Mouse (Mus musculus): ENCODE measurements around the gene Vgf.

The Vgf gene

GRCm38 (mm10) chr5:137029643-137030415, 3.6 kb downstream of the Vgf start:
- DNase-seq (ENCODE audit: low spot score in 2 of 2), result peak; percentile 93 to 95

GRCm38 (mm10) chr5:137030416-137030810, 4.2 kb downstream of the Vgf start:
- DNase-seq (ENCODE audit: low spot score in 2 of 2), result peak; percentile 58 to 64

- DNase-seq (ENCODE audit: low spot score in 2 of 2), result peak in 1 of 2 experiments; percentile 36
These were observed 5.2 kb downstream of the Vgf start for GRCm38 (mm10) chr5:137031076-137032032.

- DNase-seq (ENCODE audit: low spot score in 2 of 2), result peak in 1 of 2 experiments; percentile 61
These were observed 5.8 kb downstream of the Vgf start for GRCm38 (mm10) chr5:137032033-137032421.

GRCm38 (mm10) chr5:137032641-137033074, 6.5 kb downstream of the Vgf start:
- DNase-seq (ENCODE audit: low spot score in 2 of 2), result peak; percentile 72 to 81

- no peak for DNase-seq (ENCODE audit: low spot score in 2 of 2)
These were observed 10.0 kb downstream of the Vgf start for GRCm38 (mm10) chr5:137036211-137036610.

GRCm38 (mm10) chr5:137039453-137039852, 13.3 kb downstream of the Vgf start:
- DNase-seq (ENCODE audit: low spot score in 2 of 2), result no peak

- DNase-seq (ENCODE audit: low spot score in 2 of 2), result no peak
These were observed 15.2 kb downstream of the Vgf start for GRCm38 (mm10) chr5:137041442-137041841.

- no peak for DNase-seq (ENCODE audit: low spot score in 2 of 2)
These were observed 17.8 kb downstream of the Vgf start for GRCm38 (mm10) chr5:137043997-137044396.

- peak; percentile 98 for DNase-seq (ENCODE audit: low spot score in 2 of 2)
These were observed 19.5 kb downstream of the Vgf start, which contains the start of gene Ap1s1 for GRCm38 (mm10) chr5:137045402-137046323. Gene Ap1s1, minus strand, starts transcription at chr5:137046135.

- no peak for DNase-seq (ENCODE audit: low spot score in 2 of 2)
These were observed 20.1 kb downstream of the Vgf start for GRCm38 (mm10) chr5:137046324-137046718.

- DNase-seq (ENCODE audit: low spot score in 2 of 2), result no peak
These were observed 20.8 kb downstream of the Vgf start for GRCm38 (mm10) chr5:137046991-137047390.

GRCm38 (mm10) chr5:137051125-137051524, 24.9 kb downstream of the Vgf start:
- no peak for DNase-seq (ENCODE audit: low spot score in 2 of 2)

GRCm38 (mm10) chr5:137051914-137052505, 25.8 kb downstream of the Vgf start:
- DNase-seq (ENCODE audit: low spot score in 2 of 2), result no peak

GRCm38 (mm10) chr5:137054299-137054698, 28.1 kb downstream of the Vgf start:
- no peak for DNase-seq (ENCODE audit: low spot score in 2 of 2)

- no peak for DNase-seq (ENCODE audit: low spot score in 2 of 2)
These were observed 28.7 kb downstream of the Vgf start for GRCm38 (mm10) chr5:137054873-137055272.

GRCm38 (mm10) chr5:137061809-137062481, 35.8 kb downstream of the Vgf start:
- DNase-seq (ENCODE audit: low spot score in 2 of 2), result no peak

- no peak for DNase-seq (ENCODE audit: low spot score in 2 of 2)
These were observed 36.4 kb downstream of the Vgf start for GRCm38 (mm10) chr5:137062601-137063000.

- DNase-seq (ENCODE audit: low spot score in 2 of 2), result no peak
These were observed 39.3 kb downstream of the Vgf start for GRCm38 (mm10) chr5:137065454-137065853.

- no peak for DNase-seq (ENCODE audit: low spot score in 2 of 2)
These were observed 39.7 kb downstream of the Vgf start for GRCm38 (mm10) chr5:137065923-137066322.

All from frontal cortex, postnatal 10 days (tissue).